Mouse (Mus musculus) adrenal gland (tissue): Measurements from ENCODE around the gene Lrrc75b.

Experiments
- intact Hi-C: fragments of 180-260 bp; cut with DNase I; formaldehyde crosslinking; loops from one replicate; pipeline ENCODE4 v1.15.1; 2025

Gene Lrrc75b

DNA sequence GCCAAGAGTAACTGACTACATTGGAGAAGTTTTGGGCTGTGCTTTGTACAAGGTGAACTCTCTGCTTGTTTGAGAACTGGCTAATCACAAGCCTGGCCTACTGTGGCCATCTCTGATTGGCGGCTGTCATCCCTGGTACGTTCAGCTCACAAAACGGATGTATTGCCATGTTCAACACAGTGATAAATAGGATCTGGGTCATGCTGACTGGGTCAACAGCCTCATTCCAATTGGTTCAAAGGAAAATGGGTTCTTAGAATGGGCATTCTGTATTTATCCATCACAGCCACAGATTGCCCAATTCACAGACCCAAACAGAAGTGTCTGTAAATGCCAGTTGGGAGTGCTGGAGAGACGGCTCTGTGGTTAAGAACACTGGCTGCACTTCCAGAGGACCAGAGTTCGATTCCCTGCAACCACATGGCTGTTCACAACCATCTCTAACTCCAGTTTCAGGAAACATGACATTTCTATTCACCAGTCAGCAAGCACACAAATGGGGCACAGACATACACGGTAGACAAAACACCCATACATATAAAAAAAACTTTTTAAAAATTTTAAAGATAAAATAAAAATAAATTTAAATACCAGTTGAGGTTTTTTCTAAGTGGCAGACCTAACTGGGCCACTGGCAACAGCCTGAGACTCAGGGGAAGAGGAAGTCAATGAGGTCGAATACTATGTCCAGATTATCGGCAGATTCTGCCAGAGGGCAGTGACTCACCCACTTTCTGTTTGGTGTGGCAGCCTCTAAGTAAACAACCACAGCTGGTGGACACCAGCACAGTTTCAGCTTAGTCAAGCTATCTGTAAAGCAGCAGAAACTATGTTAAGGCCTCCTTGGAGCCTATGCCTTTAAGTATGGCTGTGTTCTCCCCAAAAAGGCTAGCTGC lies 55.6 kb downstream of the Lrrc75b start:
- intact Hi-C loops = no loop called here

- intact Hi-C loops = no loop called here
These were observed 56.4 kb downstream of the Lrrc75b start for GRCm38 (mm10) chr10:75503692-75504091.

DNA sequence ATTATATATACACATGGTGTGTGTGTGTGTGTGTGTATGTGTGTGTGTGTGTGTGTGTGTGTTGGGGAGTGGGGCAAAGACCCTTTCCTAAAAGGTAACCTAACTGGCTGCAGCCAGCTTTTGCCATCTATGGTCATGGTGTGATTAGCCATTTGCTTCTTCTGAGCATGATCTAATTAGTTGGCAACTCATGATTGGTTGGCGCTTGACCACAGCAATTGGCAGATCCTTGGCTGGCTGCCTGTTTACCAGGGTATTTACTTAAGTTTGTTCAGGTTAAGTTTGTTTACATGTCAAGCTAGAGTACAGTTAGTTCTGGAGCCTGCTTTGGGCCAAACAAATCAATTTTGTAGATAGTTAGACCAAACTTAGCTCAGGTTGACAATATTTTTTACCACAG lies 58.5 kb downstream of the Lrrc75b start:
- intact Hi-C loops = no loop called here

DNA sequence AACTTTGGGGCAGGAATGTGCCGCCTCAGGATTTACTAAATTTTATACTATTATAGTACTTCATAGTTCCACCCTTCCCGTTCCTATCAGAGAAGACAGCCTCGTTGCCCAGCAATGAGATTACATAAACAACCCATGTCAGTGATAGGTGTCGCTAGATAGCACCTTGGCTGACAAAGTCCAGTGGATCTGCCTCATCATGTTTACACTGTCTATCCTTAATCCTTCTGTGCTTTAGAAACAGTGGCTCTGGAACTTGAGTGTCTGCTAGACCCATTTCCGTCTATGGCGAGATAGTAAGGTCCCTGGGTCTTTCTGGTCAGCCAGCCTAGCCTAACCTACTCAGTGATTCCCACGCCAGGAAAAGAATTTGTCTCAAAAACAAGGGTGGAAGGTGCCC lies 59.8 kb downstream of the Lrrc75b start:
- intact Hi-C loops = no loop called here
